Mouse (Mus musculus): ENCODE measurements at regions not wholly inside any gene's neighbourhood (a gene's known extent, or its start where the extent isn't known, plus 50 kb on each side); places are given as distances from the start of the nearest gene placed in this dataset.
A peak's percentile ranks its signal among the peaks of the same experiment; 100 is the strongest.

DNA sequence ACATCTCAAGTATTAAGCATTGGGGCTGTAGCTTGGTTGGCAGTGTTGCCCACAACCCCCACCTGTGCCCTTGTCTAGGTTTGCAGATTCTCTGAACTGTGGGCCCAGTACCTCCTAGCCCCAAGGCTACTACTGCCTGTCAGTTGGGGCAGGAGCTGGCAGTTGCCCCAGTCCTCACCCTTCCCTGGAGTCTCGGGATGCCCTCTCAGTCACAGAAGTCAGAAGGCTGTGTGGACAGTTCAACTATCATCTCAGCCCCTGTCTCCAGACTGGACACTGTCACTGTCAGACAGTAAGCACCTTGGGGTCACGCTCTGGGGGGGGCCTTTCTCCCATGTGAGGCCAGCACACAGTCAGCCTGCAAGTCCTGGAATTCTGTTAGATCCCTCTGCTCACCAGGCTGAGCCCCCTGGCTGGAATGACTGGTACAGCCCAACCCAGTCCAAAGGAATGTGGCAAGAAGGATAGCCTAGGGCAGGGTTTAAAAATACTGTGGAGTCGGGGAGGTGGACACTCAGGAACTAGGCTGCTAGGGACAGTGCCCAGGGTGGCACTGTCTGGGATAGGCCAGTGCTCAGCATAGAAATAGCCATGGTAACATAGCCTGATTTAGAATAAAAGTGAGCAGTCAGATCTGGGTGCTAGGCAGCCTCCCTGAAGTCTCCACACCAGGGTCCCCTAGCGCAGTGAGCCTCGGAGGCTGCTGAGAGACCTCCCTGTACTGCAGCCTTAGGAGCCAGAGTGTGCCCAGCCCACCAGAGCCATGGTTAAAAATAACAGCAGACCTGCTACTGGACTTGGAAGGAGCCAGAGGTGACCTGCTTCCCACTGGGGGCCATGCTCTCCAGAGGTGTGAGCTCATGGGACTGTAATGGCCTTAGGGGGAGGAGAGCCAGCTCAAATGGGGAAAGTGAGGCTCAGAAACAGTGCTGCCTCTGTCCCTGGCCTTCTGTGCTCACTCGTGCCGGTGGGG lies 83.1 kb upstream of the Ptpn1 start:
- DNase-seq (ENCODE audit: low spot score in 2 of 2): no peak

GRCm38 (mm10) chr2:167847281-167848077 lies 84.4 kb upstream of the Ptpn1 start:
- DNase-seq (ENCODE audit: low spot score in 2 of 2): no peak

- DNase-seq (ENCODE audit: low spot score in 2 of 2): no peak
Measured at GRCm38 (mm10) chr2:167845370-167845769, 86.5 kb upstream of the Ptpn1 start.

DNA sequence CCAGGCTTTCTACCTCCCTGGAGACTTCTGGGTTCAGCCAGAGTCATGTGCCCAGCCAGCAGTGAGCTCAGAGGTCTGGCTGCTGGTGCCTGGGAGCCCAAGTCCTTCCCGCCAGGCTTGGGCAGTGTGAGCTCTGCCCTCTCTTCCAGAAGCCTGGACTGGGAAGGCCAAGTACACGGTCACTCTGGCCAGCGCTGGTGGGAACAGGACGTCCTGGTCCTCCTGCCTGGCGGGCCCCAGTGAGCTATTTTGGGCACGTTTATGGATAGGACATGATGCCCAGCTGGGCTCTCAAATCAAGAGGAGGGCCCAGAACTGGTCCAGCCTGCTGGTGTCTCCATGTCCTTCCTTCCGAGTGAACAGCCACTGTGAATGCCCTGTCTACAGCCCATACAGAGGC lies 87.3 kb upstream of the Ptpn1 start:
- DNase-seq (ENCODE audit: low spot score in 2 of 2): no peak

GRCm38 (mm10) chr2:167843921-167844320 lies 87.9 kb upstream of the Ptpn1 start:
- no peak for DNase-seq (ENCODE audit: low spot score in 2 of 2)

DNA sequence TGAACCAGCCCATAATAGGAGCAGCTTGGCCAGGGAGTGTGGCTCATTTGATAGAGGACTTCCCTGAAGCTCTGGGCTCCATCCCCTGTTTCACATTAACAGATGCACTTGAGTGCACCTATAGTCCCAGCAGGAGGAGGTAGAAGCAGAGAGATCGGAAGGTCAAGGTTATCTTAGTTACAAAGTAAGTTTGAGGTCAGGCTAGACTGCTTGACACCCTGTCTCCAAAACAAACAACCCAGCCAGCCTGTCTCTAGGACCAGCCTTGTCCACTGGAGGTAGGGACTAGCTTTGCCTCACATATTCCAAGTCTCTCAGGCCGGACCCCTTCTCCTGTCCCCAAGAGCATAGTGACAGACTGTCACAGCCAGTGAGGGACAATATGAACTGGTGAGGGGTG lies 88.9 kb upstream of the Ptpn1 start:
- DNase-seq (ENCODE audit: low spot score in 2 of 2): no peak

DNA sequence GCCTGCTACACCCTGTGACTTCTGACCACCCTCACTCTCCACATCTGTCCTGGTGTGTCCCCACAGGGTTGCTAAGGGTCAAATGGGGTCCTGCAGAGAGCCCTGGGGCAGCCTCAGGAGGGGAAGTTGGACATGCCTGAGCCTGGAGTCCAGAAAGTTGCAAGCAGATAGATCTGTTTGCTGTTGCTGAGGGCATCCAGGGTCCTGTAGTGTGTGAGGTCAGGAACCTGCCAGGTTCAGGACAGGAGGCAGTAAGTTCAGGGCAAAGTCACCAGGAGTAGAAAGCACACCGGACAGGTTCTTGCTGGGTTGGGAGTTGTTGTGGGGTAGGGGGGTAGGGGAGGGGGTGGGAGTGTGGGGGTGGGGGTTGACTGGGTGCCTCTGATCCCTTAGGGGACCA lies 89.4 kb upstream of the Ptpn1 start:
- DNase-seq (ENCODE audit: low spot score in 2 of 2): no peak

- no peak for DNase-seq (ENCODE audit: low spot score in 2 of 2)
Measured at GRCm38 (mm10) chr2:167841339-167842240, 90.3 kb upstream of the Ptpn1 start.

GRCm38 (mm10) chr2:167840344-167840743 lies 91.5 kb upstream of the Ptpn1 start:
- no peak for DNase-seq (ENCODE audit: low spot score in 2 of 2)

DNA sequence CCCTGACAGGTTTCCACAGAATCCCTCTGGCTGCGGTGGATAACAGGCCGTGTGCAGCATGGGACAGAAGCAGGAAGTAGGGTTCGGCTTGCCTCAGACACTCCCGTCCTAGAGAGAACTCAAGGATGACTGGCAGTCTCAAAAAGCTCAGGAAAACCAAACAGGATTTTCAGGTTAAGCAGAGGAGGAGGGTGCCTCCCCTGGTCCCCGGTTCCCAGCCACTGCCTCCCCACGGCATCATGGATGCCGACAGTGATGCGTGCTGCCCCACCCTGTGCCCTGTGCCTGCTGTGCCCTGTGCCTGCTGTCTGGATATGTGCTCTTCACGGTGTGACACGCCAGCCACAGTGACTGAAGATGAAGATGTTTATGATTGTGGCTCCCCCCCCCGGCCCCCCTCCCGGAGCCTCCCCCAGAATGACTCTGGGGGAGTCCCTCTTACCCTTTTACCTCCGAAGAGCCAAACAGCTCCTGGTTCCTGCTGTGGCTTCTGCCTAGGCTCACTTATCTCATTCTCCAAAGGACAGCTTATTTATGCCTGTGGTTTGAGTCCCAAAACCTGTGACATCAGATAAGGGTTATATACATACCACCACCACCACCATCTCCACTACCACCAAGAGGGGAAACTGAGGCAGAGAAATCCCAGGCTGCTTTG lies 92.4 kb upstream of the Ptpn1 start:
- no peak for DNase-seq (ENCODE audit: low spot score in 2 of 2)

GRCm38 (mm10) chr2:167837596-167837995 lies 94.3 kb upstream of the Ptpn1 start:
- no peak for DNase-seq (ENCODE audit: low spot score in 2 of 2)

DNA sequence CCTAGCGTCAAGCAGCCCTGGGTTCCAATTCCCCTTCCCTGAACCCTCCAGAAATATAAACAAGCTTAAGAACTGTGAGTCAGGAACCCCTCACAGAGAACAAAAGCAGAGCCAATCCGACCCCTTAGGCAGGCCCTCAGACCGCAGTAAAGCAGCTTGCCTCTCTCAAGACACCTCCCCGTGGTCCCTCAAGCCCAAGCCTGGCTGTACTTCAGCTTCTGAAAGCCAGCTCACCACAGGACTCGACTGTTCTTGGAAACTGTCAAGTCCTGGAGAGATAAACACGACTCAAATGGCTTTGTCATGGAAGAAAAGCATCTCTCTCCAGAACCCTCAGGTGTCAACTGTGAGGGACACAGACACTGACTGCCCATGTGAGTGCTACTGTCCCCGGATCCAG lies 95.2 kb upstream of the Ptpn1 start:
- no peak for DNase-seq (ENCODE audit: low spot score in 2 of 2)

DNA sequence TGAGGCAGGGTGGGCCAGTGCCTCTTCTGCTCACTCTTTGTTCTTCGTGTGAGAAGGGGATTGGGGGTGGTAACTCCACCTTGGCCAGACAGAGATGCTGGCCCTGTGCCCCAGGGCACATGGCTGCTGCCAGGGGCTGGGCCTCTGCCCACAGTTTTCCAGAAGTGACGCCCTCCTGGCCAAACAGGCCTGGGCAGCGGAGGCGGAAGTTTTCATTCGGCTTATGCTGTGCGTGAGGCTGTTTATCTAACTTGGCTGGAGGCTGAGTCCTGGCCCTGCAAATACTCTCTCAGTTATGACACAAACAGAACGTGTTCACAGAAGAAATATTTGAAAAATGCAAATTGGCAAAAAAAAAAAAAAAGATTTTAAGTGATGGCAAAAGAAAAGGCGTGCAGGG lies 97.3 kb upstream of the Ptpn1 start:
- no peak for DNase-seq (ENCODE audit: low spot score in 2 of 2)

DNA sequence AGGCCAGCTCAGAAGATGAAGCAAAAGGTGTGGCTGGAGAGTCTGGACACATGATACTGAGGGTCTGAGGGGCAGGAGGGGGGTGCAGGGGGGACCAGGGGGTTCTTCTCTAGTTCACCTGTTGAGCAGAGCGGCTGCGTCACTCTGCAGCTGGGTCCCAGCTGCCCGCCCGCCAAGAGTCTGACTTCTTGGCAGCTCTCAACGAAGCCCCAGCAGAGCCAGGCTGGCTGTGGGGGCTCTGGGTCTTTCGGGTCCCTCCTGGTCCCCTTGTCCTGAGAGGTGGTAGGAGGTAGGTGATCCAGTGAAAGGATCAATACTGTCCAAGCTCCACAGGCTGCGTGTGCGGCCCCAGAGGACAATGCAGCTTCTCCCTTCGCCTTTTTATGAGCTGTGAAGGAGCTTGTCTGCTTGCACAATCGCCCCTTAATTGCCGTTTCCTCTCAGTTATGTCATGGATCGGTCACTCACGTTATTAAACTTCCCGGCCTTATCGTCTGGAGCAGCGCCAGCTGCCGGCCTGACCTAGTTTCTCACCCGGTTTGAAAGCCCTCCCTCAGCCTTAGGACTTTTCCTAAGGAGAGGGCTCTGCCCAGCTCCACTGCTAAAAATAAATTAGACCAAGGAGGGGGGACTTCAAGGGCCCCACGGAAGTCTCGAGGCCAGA lies 98.4 kb upstream of the Ptpn1 start:
- peak in 1 of 2 experiments; percentile 38 for DNase-seq (ENCODE audit: low spot score in 2 of 2)

DNA sequence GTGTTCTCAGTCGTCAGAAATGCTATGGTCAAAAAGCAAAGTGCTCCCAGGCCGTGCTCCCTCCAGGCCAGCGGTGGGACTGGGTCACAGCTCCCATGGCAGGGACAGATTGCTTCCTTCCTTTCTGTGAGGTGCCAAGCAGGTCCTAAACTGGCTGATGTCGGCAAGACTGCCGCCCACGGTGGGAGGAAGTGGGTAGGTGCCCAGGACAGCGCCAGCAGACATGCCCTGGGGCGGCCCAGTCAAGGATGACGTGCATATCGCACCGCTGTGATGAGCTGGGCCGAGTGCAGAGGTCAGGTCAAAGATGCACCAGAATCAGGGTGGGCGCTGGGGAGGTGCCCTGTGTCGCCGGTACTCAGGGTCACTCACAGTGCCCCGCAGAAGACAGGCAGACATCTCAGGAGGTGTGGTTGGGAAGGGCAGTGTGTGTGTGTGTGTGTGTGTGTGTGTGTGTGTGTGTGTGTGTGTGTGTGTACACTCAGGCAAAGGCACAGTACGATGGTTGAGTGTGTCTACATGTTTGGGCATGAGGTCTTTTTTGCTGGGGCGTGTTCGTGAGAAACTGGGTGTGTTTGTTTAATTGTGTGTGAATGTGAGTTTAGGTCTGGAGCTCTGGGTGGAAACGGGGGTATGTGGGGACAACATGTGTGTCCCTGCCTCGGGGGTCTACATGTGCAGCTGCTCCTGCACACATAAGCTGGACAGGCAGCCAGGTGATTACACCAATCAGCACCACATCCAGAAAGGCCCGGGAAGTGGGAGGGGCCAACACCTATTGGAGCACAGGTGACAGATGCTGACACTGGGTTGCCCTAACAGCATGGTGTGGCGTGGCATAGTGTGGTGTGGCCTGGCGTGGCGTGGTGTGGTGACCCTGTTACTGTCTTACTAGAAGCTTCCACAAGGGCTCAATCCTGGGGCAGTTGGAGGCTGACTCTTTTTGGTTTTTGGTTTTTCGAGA lies 100.5 kb upstream of the Ptpn1 start:
- DNase-seq (ENCODE audit: low spot score in 2 of 2): no peak

- DNase-seq (ENCODE audit: low spot score in 2 of 2): no peak
Measured at GRCm38 (mm10) chr2:167828258-167828657, 103.6 kb upstream of the Ptpn1 start.

DNA sequence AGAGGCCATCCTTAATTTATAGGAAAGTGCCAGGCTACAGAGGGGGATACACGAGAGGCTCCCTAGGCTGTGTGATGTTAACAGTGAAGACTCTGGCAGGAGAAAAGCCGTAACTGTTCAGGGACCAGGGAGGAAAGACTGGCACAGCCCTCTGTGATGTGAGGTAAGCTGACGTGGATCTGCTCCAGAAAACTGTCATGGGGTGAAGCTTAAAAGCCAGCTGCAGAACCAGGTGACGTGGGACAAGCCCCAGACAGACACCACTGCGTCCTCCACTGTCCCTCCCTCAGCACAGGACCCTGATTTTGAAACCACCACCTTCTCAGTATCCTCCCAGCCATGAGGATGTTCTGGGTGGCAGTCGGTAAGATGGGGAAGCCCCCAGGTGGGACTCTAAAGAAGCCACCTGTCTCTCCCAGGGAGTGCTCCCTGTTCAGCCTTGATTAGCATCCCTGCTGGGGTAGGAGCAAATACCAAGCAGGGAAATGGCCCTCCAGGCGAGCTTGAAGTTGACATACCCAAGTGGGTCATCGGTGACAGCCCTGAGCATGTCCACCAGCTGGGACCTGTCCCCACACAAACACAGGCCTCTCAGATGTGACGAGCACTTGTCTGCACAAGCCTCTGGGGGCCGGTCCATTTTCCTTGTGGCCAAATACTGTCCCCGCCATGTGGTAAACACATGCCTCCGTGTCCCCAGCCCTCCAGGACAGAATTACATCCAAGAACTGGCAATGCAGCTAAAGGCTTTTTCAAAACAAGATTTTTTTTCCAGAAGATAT lies 104.7 kb upstream of the Ptpn1 start:
- DNase-seq (ENCODE audit: low spot score in 2 of 2): no peak

- DNase-seq (ENCODE audit: low spot score in 2 of 2): no peak
Measured at GRCm38 (mm10) chr2:167823513-167823912, 108.3 kb upstream of the Ptpn1 start.

DNA sequence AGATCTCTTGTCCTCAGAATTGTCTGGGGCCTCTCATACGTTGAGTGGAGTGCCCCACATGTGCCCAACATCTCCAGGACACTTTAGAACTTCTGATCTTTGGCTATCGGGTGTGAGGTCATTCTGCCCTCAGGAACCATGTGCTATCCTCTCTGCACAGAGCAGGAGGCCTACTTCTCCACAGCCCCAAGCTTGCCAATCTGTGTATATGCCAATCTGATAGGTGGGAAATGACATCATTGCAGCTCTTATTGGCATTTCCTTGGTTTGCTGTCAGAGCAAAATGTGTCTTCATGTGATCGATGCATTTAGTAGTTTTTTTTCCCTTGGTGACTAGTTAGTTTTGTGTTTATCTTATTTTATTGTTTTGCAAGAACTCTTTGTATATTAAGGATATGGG lies 108.8 kb upstream of the Ptpn1 start:
- DNase-seq (ENCODE audit: low spot score in 2 of 2): no peak
